Mouse (Mus musculus) urinary bladder, adult 18-20 months (tissue): ENCODE data around the gene Hist1h2bn.
A peak's percentile ranks its signal among the peaks of the same experiment; 100 is the strongest.
"Not testable (repeated sequence)": the region's sequence is repeated elsewhere in the genome, so short reads cannot be mapped to it uniquely, and the experiment has no call there.

Experiments
- DNase-seq, 2 experiments: peaks; one replicate each; pipeline ENCODE4 v3.0.0; 2022; ENCODE audit warnings: low spot score in 2 of 2, mixed read lengths in 2 of 2

Hist1h2bn gene

GRCm38 (mm10) chr13:21781639-21782038 is 27.7 kb downstream of the Hist1h2bn start:
- DNase-seq: no peak

GRCm38 (mm10) chr13:21782361-21783254 is 28.7 kb downstream of the Hist1h2bn start:
- peak in 1 of 2 experiments; percentile 11 for DNase-seq

GRCm38 (mm10) chr13:21783255-21783617 is 29.3 kb downstream of the Hist1h2bn start, which contains the start of gene Hist1h3i:
Gene Hist1h3i, minus strand, starts transcription at chr13:21783370.
- DNase-seq: no peak

- DNase-seq: no peak
These were observed 29.8 kb downstream of the Hist1h2bn start for GRCm38 (mm10) chr13:21783734-21784161.

- DNase-seq: no peak
These were observed 30.4 kb downstream of the Hist1h2bn start for GRCm38 (mm10) chr13:21784311-21784710.

GRCm38 (mm10) chr13:21786189-21786898 is 32.4 kb downstream of the Hist1h2bn start:
- no peak for DNase-seq

- DNase-seq: peak; percentile 69 to 88
These were observed 33.1 kb downstream of the Hist1h2bn start, which contains the start of the genes Hist1h2an and Hist1h2bp for GRCm38 (mm10) chr13:21786899-21787629. Gene Hist1h2an, minus strand, starts transcription at chr13:21787218. Gene Hist1h2bp, plus strand, starts transcription at chr13:21787461.

- DNase-seq: no peak
These were observed 34.1 kb downstream of the Hist1h2bn start for GRCm38 (mm10) chr13:21787760-21788593.

GRCm38 (mm10) chr13:21789925-21790324 is 36.0 kb downstream of the Hist1h2bn start:
- DNase-seq: no peak

GRCm38 (mm10) chr13:21790601-21791283 is 36.8 kb downstream of the Hist1h2bn start:
- DNase-seq: no peak

GRCm38 (mm10) chr13:21795584-21795983 is 41.7 kb downstream of the Hist1h2bn start:
- DNase-seq: no peak

GRCm38 (mm10) chr13:21797163-21797562 is 43.2 kb downstream of the Hist1h2bn start:
- not testable (repeated sequence) for DNase-seq

- not testable (repeated sequence) for DNase-seq
These were observed 49.1 kb downstream of the Hist1h2bn start for GRCm38 (mm10) chr13:21803058-21803457.
